Mouse (Mus musculus) cortical plate, adult 2 months (tissue): Measurements from ENCODE around the gene Nubp2. TPM values are rescaled to one million over a fixed set of nuclear protein-coding genes. Genes with fewer than 3 reads are reported as not detected.

Experiments used
- H3K27ac ChIP-seq: fragments of 200-500 bp; 2 replicates; pipeline ENCODE4 v1.5.1; 2012; ENCODE audit warnings: low read length, control low read depth, inconsistent platforms; ENCODE audit not compliant: insufficient read depth
- H3K4me1 ChIP-seq: fragments of 200-500 bp; 2 replicates; pipeline ENCODE4 v1.6.1; 2011; ENCODE audit warnings: low read length; ENCODE audit not compliant: control insufficient read depth, insufficient read depth
- H3K4me3 ChIP-seq: fragments of 200-500 bp; 2 replicates; pipeline ENCODE4 v1.5.1; 2011; ENCODE audit warnings: mild to moderate bottlenecking, low read length, control low read depth; ENCODE audit not compliant: insufficient read depth
- CTCF ChIP-seq: fragments of 200-500 bp; IDR thresholded peaks from 2 replicates; pipeline ENCODE4 v1.5.1; 2011; ENCODE audit warnings: mild to moderate bottlenecking, control low read depth, low read length; ENCODE audit not compliant: insufficient read depth; ENCODE audit errors: extremely low read depth
- POLR2A ChIP-seq: fragments of 200-500 bp; IDR thresholded peaks from 2 replicates; pipeline ENCODE4 v1.6.1; 2011; ENCODE audit warnings: mild to moderate bottlenecking, low read length, control low read depth; ENCODE audit not compliant: insufficient read depth; ENCODE audit errors: extremely low read depth
- polyA plus RNA-seq: library from polyadenylated mRNA; depleted of rRNA; stranded (reverse); fragments of >200 nt; gene quantifications from 2 replicates; pipeline ENCODE4 v1.2.3, GENCODE M21; 2012

The Nubp2 gene
- polyA plus RNA-seq, 1 experiment = 27.3 TPM

- H3K27ac ChIP-seq = peak overlapping the region; percentile 85
- TF ChIP-seq POLR2A (no peak), CTCF (no peak)
- H3K4me3 ChIP-seq = peak overlapping the region; percentile 80
- H3K4me1 ChIP-seq = peaks cover 5% of the 10 kb centered on the region; the same call in 1 of the 2 replicates
These were observed 9.6 kb upstream of the Nubp2 start for GRCm38 (mm10) chr17:24895571-24896240.

GRCm38 (mm10) chr17:24894995-24895547 is 8.9 kb upstream of the Nubp2 start, which contains the start of the genes Eme2 and Mrps34:
Eme2 (minus strand) TSS chr17:24895087.
Mrps34 (plus strand) TSS chr17:24895116.
- Histone ChIP-seq H3K27ac (peak within 1 kb of the TSS; percentile 85), H3K4me1 (peaks cover 5% of the 10 kb centered on the region; the same call in 1 of the 2 replicates), H3K4me3 (peak within 1 kb of the TSS; percentile 80)
- TF ChIP-seq CTCF (no peak), POLR2A (peak; percentile 75)

DNA sequence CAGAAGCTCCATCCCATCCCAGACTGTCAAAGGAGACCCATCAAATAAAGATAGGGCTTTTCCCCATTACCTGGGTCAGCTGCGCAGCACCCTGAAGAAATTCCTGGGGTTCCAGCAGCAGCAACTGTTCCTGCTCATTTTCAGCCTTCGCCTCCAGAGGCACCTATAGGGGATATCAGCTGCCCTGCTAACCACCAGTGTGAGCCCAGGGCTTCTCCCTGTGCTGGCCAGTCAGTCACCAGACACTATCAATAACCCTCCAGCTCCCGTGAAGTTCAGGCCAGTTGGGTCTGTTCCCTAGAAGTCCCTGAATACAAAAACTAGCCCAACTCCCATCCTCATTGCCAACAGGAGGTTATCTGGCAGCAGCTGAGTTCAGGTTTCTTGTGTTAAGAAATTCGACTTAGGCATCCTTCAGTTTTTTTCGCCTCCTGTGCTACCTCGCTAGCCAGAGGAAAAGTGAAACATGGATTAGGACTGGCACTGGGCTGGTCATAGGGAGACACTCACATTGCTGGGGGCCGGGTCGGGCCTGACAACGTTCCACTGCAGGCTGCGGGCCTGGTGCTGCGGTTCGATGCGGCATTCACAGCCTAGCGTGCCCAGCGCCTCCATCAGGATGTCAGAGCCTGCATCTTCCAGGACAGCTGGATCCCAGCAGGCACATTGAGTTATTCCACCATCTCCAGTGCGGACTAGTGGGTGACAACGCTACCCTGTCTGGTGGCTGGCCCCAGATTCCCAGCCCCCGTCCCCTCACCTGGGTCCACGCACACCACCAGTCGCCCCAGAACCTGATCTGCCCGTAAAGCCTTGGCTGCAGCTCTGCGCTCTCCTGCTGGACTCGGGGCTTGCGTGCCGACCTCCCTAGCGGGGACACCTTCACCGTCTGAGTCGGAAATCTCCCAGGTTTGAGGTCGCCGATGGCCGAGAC is 8.2 kb upstream of the Nubp2 start:
- TF ChIP-seq POLR2A (no peak), CTCF (no peak)

GRCm38 (mm10) chr17:24893276-24893675 is 7.1 kb upstream of the Nubp2 start:
- Histone ChIP-seq H3K4me1 (peaks cover 4% of the 10 kb centered on the region; the same call in 1 of the 2 replicates), H3K4me3 (no peak overlapping the region), H3K27ac (no peak overlapping the region)
- 0 out of 2 replicates have a peak, but pooled peaks have one; percentile 15 for TF ChIP-seq POLR2A
- TF ChIP-seq CTCF = no peak

More for the DNA sequence above, 8.2 kb upstream of the Nubp2 start:
- Histone ChIP-seq H3K4me3 (peak overlapping the region; percentile 80), H3K4me1 (peaks cover 4% of the 10 kb centered on the region; the same call in 1 of the 2 replicates), H3K27ac (no peak overlapping the region)

- TF ChIP-seq CTCF (no peak), POLR2A (no peak)
- Histone ChIP-seq H3K4me3 (no peak overlapping the region), H3K27ac (no peak overlapping the region), H3K4me1 (peaks cover 4% of the 10 kb centered on the region; the same call in 1 of the 2 replicates)
These were observed 6.6 kb upstream of the Nubp2 start for GRCm38 (mm10) chr17:24892785-24893184.

DNA sequence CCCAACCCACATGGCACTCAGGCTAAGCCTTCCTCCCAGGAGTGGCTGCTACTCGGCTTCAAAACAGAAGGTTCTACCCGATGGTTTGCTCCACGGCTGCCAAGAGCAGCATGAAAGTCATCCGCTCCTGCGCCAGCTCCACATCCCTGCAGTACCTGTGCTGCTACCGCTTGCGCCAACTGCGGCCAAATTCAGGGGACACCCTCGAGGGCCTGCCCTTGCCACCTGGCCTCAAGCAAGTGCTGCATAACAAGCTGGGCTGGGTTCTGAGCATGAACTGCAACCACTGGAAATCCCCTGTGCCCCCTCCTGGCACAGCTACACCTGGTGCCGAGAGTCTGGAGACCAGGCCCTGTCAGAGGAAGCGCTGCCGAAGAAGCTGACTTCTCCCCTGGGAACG is 5.2 kb upstream of the Nubp2 start:
- Histone ChIP-seq H3K27ac (no peak overlapping the region), H3K4me3 (no peak overlapping the region), H3K4me1 (peaks cover 3% of the 10 kb centered on the region; the same call in 1 of the 2 replicates)
- no peak for TF ChIP-seq CTCF
- no peak for TF ChIP-seq POLR2A

GRCm38 (mm10) chr17:24890151-24891092 is 4.3 kb upstream of the Nubp2 start:
- H3K4me1 ChIP-seq = peaks cover 4% of the 10 kb centered on the region; the same call in 1 of the 2 replicates
- no peak overlapping the region for H3K4me3 ChIP-seq
- no peak overlapping the region for H3K27ac ChIP-seq
- TF ChIP-seq POLR2A = peak; percentile 43
- no peak for TF ChIP-seq CTCF

- TF ChIP-seq CTCF (no peak), POLR2A (peak; percentile 44)
- Histone ChIP-seq H3K27ac (no peak overlapping the region), H3K4me3 (no peak overlapping the region), H3K4me1 (peaks cover 5% of the 10 kb centered on the region; the same call in 1 of the 2 replicates)
These were observed 2.7 kb upstream of the Nubp2 start for GRCm38 (mm10) chr17:24888862-24889261.
